Mouse (Mus musculus) retina, postnatal 7 days (tissue): ENCODE results near the gene Zfp709.
"Not testable (repeated sequence)": the region's sequence is repeated elsewhere in the genome, so short reads cannot be mapped to it uniquely, and the experiment has no call there.

Source experiments
- DNase-seq: peaks from one replicate; pipeline ENCODE4 v3.0.0-alpha.2; 2012; ENCODE audit warnings: low read depth, low spot score

The Zfp709 gene

GRCm38 (mm10) chr8:71925791-71926190, 44.0 kb downstream of the Zfp709 start:
- no peak for DNase-seq

- DNase-seq, result no peak
These were observed 44.7 kb downstream of the Zfp709 start for GRCm38 (mm10) chr8:71926551-71926950.

- no peak for DNase-seq
These were observed 46.0 kb downstream of the Zfp709 start for GRCm38 (mm10) chr8:71927779-71928178.

DNA sequence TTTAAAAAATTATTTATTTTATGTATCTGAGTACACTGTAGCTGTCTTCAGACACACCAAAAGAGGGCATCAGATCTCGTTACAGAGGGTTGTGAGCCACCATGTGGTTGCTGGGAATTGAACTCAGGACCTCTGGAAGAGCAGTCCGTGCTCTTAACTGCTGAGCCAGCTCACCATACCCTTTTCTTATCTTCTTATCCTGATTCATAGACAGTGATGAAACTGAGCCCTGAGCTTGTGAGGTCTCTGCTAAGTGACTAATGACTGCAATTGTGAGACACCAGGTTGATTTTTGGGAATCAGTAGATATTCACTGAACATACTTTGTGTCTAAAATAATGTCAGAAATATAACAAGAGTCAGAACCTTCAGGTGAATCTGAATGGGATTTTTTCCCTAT, 56.2 kb downstream of the Zfp709 start:
- DNase-seq, result not testable (repeated sequence)

DNA sequence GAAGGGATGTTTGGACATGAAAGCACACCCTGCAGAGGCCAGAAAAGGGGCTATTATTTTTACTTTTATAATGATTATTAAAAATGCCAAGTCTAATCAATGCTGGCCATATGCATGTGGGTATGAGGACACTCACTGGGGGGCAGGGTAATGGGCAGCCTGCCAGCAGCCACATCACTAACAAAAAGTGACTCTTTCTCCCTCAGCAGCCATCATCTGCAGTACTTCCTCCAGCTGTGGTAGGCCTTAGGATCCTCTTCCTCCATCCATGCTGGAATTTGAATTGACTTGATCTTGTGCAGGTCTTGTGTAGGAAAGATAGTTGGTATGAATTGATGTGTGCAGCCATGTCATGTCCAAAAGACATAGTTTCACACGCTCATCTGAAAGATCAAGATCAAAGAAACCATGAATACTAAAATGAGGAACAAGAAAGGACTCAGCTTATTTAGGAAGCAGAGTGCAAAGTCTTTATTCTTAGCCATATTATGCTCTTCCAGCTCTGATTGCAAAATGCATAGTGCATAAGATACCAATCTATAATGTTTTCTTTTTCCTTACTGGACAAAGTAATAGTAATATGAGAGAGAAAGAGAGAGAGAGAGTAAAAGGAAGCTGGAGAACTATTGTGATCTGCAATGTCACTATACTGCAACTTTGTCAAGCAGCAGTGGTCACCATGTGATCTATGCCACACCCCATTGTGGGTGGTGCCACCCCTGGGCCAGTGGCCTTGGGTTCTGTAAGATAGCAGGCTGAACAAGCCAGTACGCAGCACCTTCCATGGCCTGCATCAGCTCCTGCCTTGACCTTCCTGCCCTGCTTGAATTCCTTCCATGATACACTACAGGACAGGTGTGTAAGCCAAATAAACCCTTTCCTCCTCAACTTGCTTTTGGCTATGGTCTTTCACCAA, 58.7 kb downstream of the Zfp709 start:
- DNase-seq, result no peak

- DNase-seq, result no peak
These were observed 60.0 kb downstream of the Zfp709 start for GRCm38 (mm10) chr8:71941776-71942175.
